ENCODE assay signal across 8 mouse cellular contexts in the genomic region with DNA sequence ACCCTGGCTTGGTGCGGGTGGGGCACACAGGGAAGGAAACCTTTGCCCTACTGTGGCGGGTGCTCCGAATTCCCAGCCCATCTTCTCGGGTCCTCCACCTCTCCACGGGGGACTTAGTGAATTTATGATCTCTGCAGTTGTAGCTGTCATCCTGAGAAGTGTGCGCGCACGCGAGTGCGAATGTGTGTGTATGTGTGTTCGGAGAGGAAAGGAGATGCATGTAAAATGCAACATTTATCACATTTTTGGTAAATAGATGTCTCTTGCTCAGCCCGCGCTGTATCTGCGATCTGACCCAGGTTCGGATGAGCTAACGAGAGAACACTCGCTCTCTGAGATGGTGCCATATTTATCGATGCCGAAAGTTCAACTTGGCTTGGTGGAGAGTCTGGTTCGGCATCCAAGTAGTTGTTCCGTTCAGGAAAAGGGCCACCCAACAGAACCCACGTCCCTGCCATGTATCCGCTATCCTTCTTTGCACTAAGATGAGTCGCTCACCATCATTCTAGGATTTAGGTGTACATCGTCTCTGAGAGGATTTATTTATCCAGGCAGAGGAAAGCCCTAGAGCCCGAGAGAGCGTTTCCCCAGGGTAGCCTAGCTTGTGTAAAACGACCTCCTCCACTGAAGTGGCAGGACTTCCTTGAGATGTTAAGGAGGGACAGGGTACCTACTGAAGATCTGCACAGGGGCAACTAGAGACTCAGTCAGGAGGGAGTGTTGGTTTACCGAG. TPM values are rescaled to one million over a fixed set of nuclear protein-coding genes. Genes with fewer than 3 reads are reported as not detected.
DNase-seq lines count a peak whose midpoint lies in the region; ATAC-seq and TF ChIP-seq lines count a peak whose summit lies in the region.

No protein-coding gene starts in this region.

- peak overlapping the region; percentile 84 for H3K9ac ChIP-seq in forebrain, embryonic 14.5 days (ENCODE audit: low read length)
- H3K9ac ChIP-seq in kidney, embryonic 15.5 days: peak overlapping the region; percentile 82

- peak; percentile 54 for DNase-seq in adrenal gland, adult 2 months
- DNase-seq in adrenal gland, adult 8-10 months: no peak
- peak; percentile 11 for DNase-seq in spleen, adult 12 weeks (ENCODE audit: low spot score)
- DNase-seq in spleen, postnatal 10 days (ENCODE audit: low spot score in 2 of 2): no peak
- DNase-seq in forebrain, embryonic 14.5 days (ENCODE audit: low spot score): peak; percentile 51
- DNase-seq in lung, postnatal 36 days: peak; percentile 37

- H3K4me2 ChIP-seq in forebrain, embryonic 14.5 days (ENCODE audit: low read length): peak overlapping the region; percentile 89
- H3K4me2 ChIP-seq in kidney, embryonic 15.5 days: peak overlapping the region; percentile 96

- H3K4me3 ChIP-seq in forebrain, embryonic 14.5 days (ENCODE audit: low read depth, low read length): peak overlapping the region; percentile 79
- H3K4me3 ChIP-seq in kidney, embryonic 15.5 days (replicated peaks): peak overlapping the region; percentile 87
- H3K4me3 ChIP-seq in small intestine, adult 2 months (ENCODE audit: low read depth, low read length): peak overlapping the region; percentile 83

- no peaks in the 10 kb centered on the region for H3K27me3 ChIP-seq in forebrain, embryonic 14.5 days (replicated peaks; ENCODE audit: control insufficient read depth, insufficient read depth, low read length)
- no peaks in the 10 kb centered on the region for H3K27me3 ChIP-seq in kidney, embryonic 15.5 days
- H3K27me3 ChIP-seq in small intestine, adult 2 months (ENCODE audit: control insufficient read depth, insufficient read depth, low read length): no peaks in the 10 kb centered on the region

- TF ChIP-seq CTCF in small intestine, adult 2 months (IDR thresholded peaks at IDR 0.05; ENCODE audit: extremely low read depth, insufficient read length, insufficient replicate concordance, low read depth, low read length): peak; percentile 19; the same call in 1 of the 2 replicates

- no peak for ATAC-seq in forebrain, embryonic 14.5 days
- ATAC-seq in kidney, embryonic 15.5 days (replicated peaks; ENCODE audit: low FRiP score): no peak

- no peaks in the 10 kb centered on the region for H3K36me3 ChIP-seq in forebrain, embryonic 14.5 days (ENCODE audit: control insufficient read depth, insufficient read depth, low read length)
- H3K36me3 ChIP-seq in kidney, embryonic 15.5 days: peaks cover 4% of the 10 kb centered on the region; the same call in 1 of the 2 replicates
- peaks cover 17% of the 10 kb centered on the region for H3K36me3 ChIP-seq in small intestine, adult 2 months (ENCODE audit: control insufficient read depth, insufficient read depth, low read length)

- TF ChIP-seq POLR2A in small intestine, adult 2 months (IDR thresholded peaks at IDR 0.05; ENCODE audit: low read depth, low read length): 0 out of 2 replicates have a peak, but pooled peaks have one; percentile 3

- under 1% methylated on average over 29 of the region's 29 CpGs for WGBS in forebrain, embryonic 14.5 days
- under 1% methylated on average over 29 of the region's 29 CpGs for WGBS in kidney, embryonic 15.5 days
- WGBS in small intestine, adult 2 months: under 1% methylated on average over 29 of the region's 29 CpGs

- H3K4me1 ChIP-seq in forebrain, embryonic 14.5 days (ENCODE audit: control insufficient read depth, insufficient read depth, low read length): peaks cover 10% of the 10 kb centered on the region
- peaks cover 12% of the 10 kb centered on the region; the same call in 1 of the 2 replicates for H3K4me1 ChIP-seq in kidney, embryonic 15.5 days
- H3K4me1 ChIP-seq in small intestine, adult 2 months (ENCODE audit: control insufficient read depth, insufficient read depth, insufficient read length, low read length): peaks cover 2% of the 10 kb centered on the region

- H3K9me3 ChIP-seq in forebrain, embryonic 14.5 days (replicated peaks; ENCODE audit: control insufficient read depth, low read length): no peaks in the 10 kb centered on the region
- H3K9me3 ChIP-seq in kidney, embryonic 15.5 days (replicated peaks): 0 out of 2 replicates have a peak, but pooled peaks cover 3% of the 10 kb centered on the region

- peak overlapping the region; percentile 92 for H3K27ac ChIP-seq in forebrain, embryonic 14.5 days (ENCODE audit: low read depth, low read length)
- peak overlapping the region; percentile 99 for H3K27ac ChIP-seq in kidney, embryonic 15.5 days
- peak overlapping the region; percentile 99 for H3K27ac ChIP-seq in small intestine, adult 2 months (ENCODE audit: insufficient read depth, low read depth, low read length)

RNA-seq across cellular contexts. Expression of a gene that starts 1.7 kb away (rescaled TPM):
- 100 to 1,000 TPM; 101 to 116 TPM for total RNA-seq in adrenal gland, adult 2 months (2021)
- polyA plus RNA-seq in adrenal gland, adult 2 months (2012; rRNA removed): 112 and 134 TPM in 2 replicates
- 100 to 1,000 TPM in 2 of 4 experiments, 10 to 100 TPM in 2; 95.9 to 132 (median 106) TPM for total RNA-seq in adrenal gland, adult 8-10 months (2022)
- 25.5 and 30.3 TPM in 2 replicates for polyA plus RNA-seq in forebrain, embryonic 14.5 days (2014; fragmentation: Nextera tagmentation; extraction: Ambion mirVana)
- polyA plus RNA-seq in kidney, embryonic 15.5 days (2015; fragmentation: Nextera tagmentation; extraction: Ambion mirVana): 23.5 and 30.6 TPM in 2 replicates
- polyA plus RNA-seq in small intestine, adult 2 months (2012; rRNA removed): 22.1 and 89.5 TPM in 2 replicates

Comparison
In these comparisons a context has a peak if more than half of its experiments do, and no peak if none do; other contexts are left out.
1. DNase-seq: peak in adrenal gland, adult 2 months (single experiment), spleen, adult 12 weeks (single experiment), forebrain, embryonic 14.5 days (single experiment) and lung, postnatal 36 days (single experiment); none in adrenal gland, adult 8-10 months (single experiment) and spleen, postnatal 10 days (0 of 2).
2. Peak in every context shown above with its lines, with median percentiles within 50 percentile points of each other: H3K27ac ChIP-seq and H3K4me3 ChIP-seq.